In genomic region chr7:16314221-16314775, GRCm38 (mm10) we compare ENCODE assay signal across 8 mouse cellular contexts. TPM values are rescaled to one million over a fixed set of nuclear protein-coding genes. Genes with fewer than 3 reads are reported as not detected.
A peak's percentile ranks its signal among the peaks of the same experiment; 100 is the strongest.
DNase-seq lines count a peak whose midpoint lies in the region; ATAC-seq lines count a peak whose summit lies in the region.

No protein-coding gene starts in this region.

- no peak for ATAC-seq in heart, embryonic 14.5 days (ENCODE audit: insufficient number of reproducible peaks, insufficient read depth, low FRiP score, low read depth)
- ATAC-seq in heart, embryonic 16.5 days (replicated peaks; ENCODE audit: extremely low read depth, insufficient read depth, low FRiP score) = peak; percentile 1; the same call in 1 of the 2 replicates
- ATAC-seq in monocyte, adult 5-6 weeks (replicated peaks; ENCODE audit: insufficient number of reproducible peaks, low FRiP score, low TSS enrichment, poor library complexity, severe bottlenecking) = no peak

- peaks cover 15% of the 10 kb centered on the region for H3K36me3 ChIP-seq in heart, embryonic 14.5 days (ENCODE audit: control insufficient read depth, insufficient read depth, low read length)
- H3K36me3 ChIP-seq in heart, embryonic 16.5 days (ENCODE audit: control insufficient read depth, insufficient read depth) = 0 out of 2 replicates have a peak, but pooled peaks cover 3% of the 10 kb centered on the region
- H3K36me3 ChIP-seq in midbrain, embryonic 10.5 days = peaks cover 20% of the 10 kb centered on the region

- H3K9ac ChIP-seq in heart, embryonic 14.5 days (ENCODE audit: low read length) = peak overlapping the region; percentile 97
- peak overlapping the region; percentile 99 for H3K9ac ChIP-seq in heart, embryonic 16.5 days (ENCODE audit: low read length)

- H3K4me1 ChIP-seq in heart, embryonic 14.5 days (ENCODE audit: control insufficient read depth in 2 of 2, insufficient read depth in 2 of 2, low read length in 2 of 2) = peaks cover 15 to 26% of the 10 kb centered on the region in 2 experiments
- H3K4me1 ChIP-seq in heart, embryonic 16.5 days (ENCODE audit: control insufficient read depth, insufficient read depth, low read length) = peaks cover 32% of the 10 kb centered on the region
- H3K4me1 ChIP-seq in midbrain, embryonic 10.5 days = peaks cover 59% of the 10 kb centered on the region

- intact Hi-C loops in heart, postnatal 14 days (cut with DNase I) = no loop called here

- no peaks in the 10 kb centered on the region for H3K27me3 ChIP-seq in heart, embryonic 14.5 days (ENCODE audit: control insufficient read depth, insufficient read depth, low read length)
- H3K27me3 ChIP-seq in heart, embryonic 16.5 days (ENCODE audit: control insufficient read depth, insufficient read depth, low read length) = no peaks in the 10 kb centered on the region
- H3K27me3 ChIP-seq in midbrain, embryonic 10.5 days (ENCODE audit: low read depth, poor library complexity, severe bottlenecking) = peaks cover 12% of the 10 kb centered on the region; the same call in 1 of the 2 replicates

- H3K9me3 ChIP-seq in heart, embryonic 14.5 days (ENCODE audit: control insufficient read depth, low read length) = no peaks in the 10 kb centered on the region
- no peaks in the 10 kb centered on the region for H3K9me3 ChIP-seq in heart, embryonic 16.5 days (replicated peaks; ENCODE audit: control insufficient read depth, low read length)
- H3K9me3 ChIP-seq in midbrain, embryonic 10.5 days (replicated peaks) = peaks cover 5% of the 10 kb centered on the region; the same call in 1 of the 2 replicates

- peak overlapping the region; percentile 98 for H3K4me2 ChIP-seq in heart, embryonic 14.5 days (ENCODE audit: low read length)
- peak overlapping the region; percentile 100 for H3K4me2 ChIP-seq in heart, embryonic 16.5 days (ENCODE audit: low read depth, low read length)

- DNase-seq in heart, postnatal 14 days = no peak
- DNase-seq in Muller cell, postnatal 12 days (ENCODE audit: inconsistent ontology term) = peak; percentile 30
- DNase-seq in midbrain, embryonic 10.5 days (ENCODE audit: low spot score) = no peak
- DNase-seq in right cerebral cortex, postnatal 10 days (ENCODE audit: low spot score in 2 of 2) = no peak
- DNase-seq in kidney, postnatal 25 days = no peak

- H3K27ac ChIP-seq in heart, embryonic 14.5 days (replicated peaks in 1 of 2; ENCODE audit: control insufficient read depth in 1 of 2, insufficient read depth in 1 of 2, low read depth in 2 of 2, low read length in 2 of 2) = peak overlapping the region; percentile 58 to 99
- H3K27ac ChIP-seq in heart, embryonic 16.5 days (ENCODE audit: low read length) = peak overlapping the region; percentile 100
- peak overlapping the region; percentile 99 for H3K27ac ChIP-seq in midbrain, embryonic 10.5 days (replicated peaks)

- WGBS in heart, embryonic 14.5 days = 8% methylated on average over 13 of the region's 13 CpGs
- WGBS in heart, embryonic 16.5 days = 11% methylated on average over 13 of the region's 13 CpGs
- 9% methylated on average over 13 of the region's 13 CpGs for WGBS in midbrain, embryonic 10.5 days

- peak overlapping the region; percentile 90 to 94 for H3K4me3 ChIP-seq in heart, embryonic 14.5 days (ENCODE audit: control insufficient read depth in 1 of 2, insufficient read depth in 1 of 2, low read depth in 1 of 2, low read length in 2 of 2)
- peak overlapping the region; percentile 85 for H3K4me3 ChIP-seq in heart, embryonic 16.5 days (ENCODE audit: low read length)
- peak overlapping the region; percentile 95 for H3K4me3 ChIP-seq in midbrain, embryonic 10.5 days

RNA-seq across cellular contexts. Expression of gene Bbc3, which starts 6.1 kb away (rescaled TPM):
- polyA plus RNA-seq in heart, embryonic 14.5 days (2014; fragmentation: Nextera tagmentation; extraction: Ambion mirVana) = 3.8 and 5.2 TPM in 2 replicates
- 1 to 10 TPM; 7.9 to 8.7 TPM for total RNA-seq in heart, postnatal 14 days (2021)
- polyA plus RNA-seq in heart, embryonic 16.5 days (2015; fragmentation: Nextera tagmentation; extraction: Ambion mirVana) = 5.7 and 6.8 TPM in 2 replicates
- 14.4 and 17.1 TPM in 2 replicates for polyA plus RNA-seq in midbrain, embryonic 10.5 days (2016; fragmentation: Nextera tagmentation; extraction: Ambion mirVana)
- total RNA-seq in monocyte, adult 5-6 weeks (2017) = 26.4 to 30.9 TPM (median 30.1 TPM) in 3 replicates

RNA-seq across cellular contexts. Expression of gene Ccdc9, which starts 27.7 kb away (rescaled TPM):
- polyA plus RNA-seq in heart, embryonic 14.5 days (2014; fragmentation: Nextera tagmentation; extraction: Ambion mirVana) = 10.6 and 11.2 TPM in 2 replicates
- total RNA-seq in heart, postnatal 14 days (2021) = 10 to 100 TPM; 32.1 to 39.4 TPM
- polyA plus RNA-seq in heart, embryonic 16.5 days (2015; fragmentation: Nextera tagmentation; extraction: Ambion mirVana) = 12.0 and 15.2 TPM in 2 replicates
- 24.6 and 34.1 TPM in 2 replicates for polyA plus RNA-seq in midbrain, embryonic 10.5 days (2016; fragmentation: Nextera tagmentation; extraction: Ambion mirVana)
- total RNA-seq in monocyte, adult 5-6 weeks (2017) = 231 to 284 TPM (median 256 TPM) in 3 replicates

RNA-seq across cellular contexts. Expression of gene Inafm1, which starts 40.9 kb away (rescaled TPM):
- 9.9 and 11.7 TPM in 2 replicates for polyA plus RNA-seq in heart, embryonic 14.5 days (2014; fragmentation: Nextera tagmentation; extraction: Ambion mirVana)
- total RNA-seq in heart, postnatal 14 days (2021) = 10 to 100 TPM; 14.6 to 14.9 TPM
- polyA plus RNA-seq in heart, embryonic 16.5 days (2015; fragmentation: Nextera tagmentation; extraction: Ambion mirVana) = 6.9 and 9.0 TPM in 2 replicates
- polyA plus RNA-seq in midbrain, embryonic 10.5 days (2016; fragmentation: Nextera tagmentation; extraction: Ambion mirVana) = 6.3 and 10.0 TPM in 2 replicates
- total RNA-seq in monocyte, adult 5-6 weeks (2017) = 9.4 to 16.4 TPM (median 12.3 TPM) in 3 replicates

RNA-seq across cellular contexts. Expression of gene C5ar1, which starts 55.0 kb away (rescaled TPM):
- 3.3 and 3.7 TPM in 2 replicates for polyA plus RNA-seq in heart, embryonic 14.5 days (2014; fragmentation: Nextera tagmentation; extraction: Ambion mirVana)
- 1 to 10 TPM; 5.2 to 5.8 TPM for total RNA-seq in heart, postnatal 14 days (2021)
- 2.6 and 3.2 TPM in 2 replicates for polyA plus RNA-seq in heart, embryonic 16.5 days (2015; fragmentation: Nextera tagmentation; extraction: Ambion mirVana)
- polyA plus RNA-seq in midbrain, embryonic 10.5 days (2016; fragmentation: Nextera tagmentation; extraction: Ambion mirVana) = 0.86 and 1.4 TPM in 2 replicates
- total RNA-seq in monocyte, adult 5-6 weeks (2017) = 11.2 to 17.0 TPM (median 13.7 TPM) in 3 replicates
